Mouse (Mus musculus) limb, embryonic 15.5 days (tissue): ENCODE measurements around the gene Ola1. TPM values are rescaled to one million over a fixed set of nuclear protein-coding genes. Genes with fewer than 3 reads are reported as not detected.

Source experiments
- ATAC-seq: fragments of 200-750 bp; cut with Nextera tagmentation; 2 replicates; pipeline ENCODE4 v1.8.0; 2017; ENCODE audit warnings: low read depth, moderate TSS enrichment; ENCODE audit not compliant: insufficient number of reproducible peaks, low FRiP score, low TSS enrichment
- H3K27ac ChIP-seq: fragments of 300-500 bp; sonication (generic); 2 replicates; pipeline ENCODE4 v1.5.1; 2015; ENCODE audit warnings: moderate library complexity, mild to moderate bottlenecking, inconsistent platforms
- H3K27me3 ChIP-seq: fragments of 300-500 bp; sonication (generic); 2 replicates; pipeline ENCODE4 v1.6.1; 2015; ENCODE audit warnings: inconsistent platforms
- H3K36me3 ChIP-seq: fragments of 300-500 bp; sonication (generic); 2 replicates; pipeline ENCODE4 v1.6.1; 2015; ENCODE audit warnings: inconsistent platforms
- H3K4me1 ChIP-seq: fragments of 300-500 bp; sonication (generic); 2 replicates; pipeline ENCODE4 v1.6.1; 2015; ENCODE audit warnings: inconsistent platforms
- H3K4me2 ChIP-seq: fragments of 300-500 bp; sonication (generic); 2 replicates; pipeline ENCODE4 v1.6.1; 2015; ENCODE audit warnings: mild to moderate bottlenecking, inconsistent platforms
- H3K4me3 ChIP-seq: fragments of 300-500 bp; sonication (generic); 2 replicates; pipeline ENCODE4 v1.5.1; 2015; ENCODE audit warnings: mild to moderate bottlenecking, inconsistent platforms
- H3K9ac ChIP-seq: fragments of 300-500 bp; sonication (generic); 2 replicates; pipeline ENCODE4 v1.6.1; 2015; ENCODE audit warnings: inconsistent platforms
- H3K9me3 ChIP-seq: fragments of 300-500 bp; sonication (generic); 2 replicates; pipeline ENCODE4 v1.6.1; 2016; ENCODE audit warnings: inconsistent platforms
- WGBS: fragments of 180-500 bp; shearing (Covaris S2); methylation state at CpG from one replicate; pipeline ENCODE4 v1.1.7; 2015; 5-methylcytosine and 5-hydroxymethylcytosine counted together
- polyA plus RNA-seq: library from polyadenylated mRNA; unstranded; fragments of >200 nt; fragmentation: Nextera tagmentation; extraction: Ambion mirVana; gene quantifications from 2 replicates; pipeline ENCODE4 v1.2.1, GENCODE M21; 2015

The Ola1 gene
- polyA plus RNA-seq, 1 experiment from 2014 or later, result 94.3 TPM

- WGBS, result 88% methylated on average over 10 of the region's 10 CpGs
- Histone ChIP-seq H3K9me3 (no peaks in the 10 kb centered on the region), H3K9ac (no peak overlapping the region), H3K36me3 (no peaks in the 10 kb centered on the region), H3K27me3 (no peaks in the 10 kb centered on the region), H3K27ac (no peak overlapping the region), H3K4me3 (no peak overlapping the region), H3K4me2 (no peak overlapping the region), H3K4me1 (peaks cover 6% of the 10 kb centered on the region; the same call in 1 of the 2 replicates)
- no peak for ATAC-seq
These were observed 136.2 kb downstream of the Ola1 start for GRCm38 (mm10) chr2:73082476-73082875.

DNA sequence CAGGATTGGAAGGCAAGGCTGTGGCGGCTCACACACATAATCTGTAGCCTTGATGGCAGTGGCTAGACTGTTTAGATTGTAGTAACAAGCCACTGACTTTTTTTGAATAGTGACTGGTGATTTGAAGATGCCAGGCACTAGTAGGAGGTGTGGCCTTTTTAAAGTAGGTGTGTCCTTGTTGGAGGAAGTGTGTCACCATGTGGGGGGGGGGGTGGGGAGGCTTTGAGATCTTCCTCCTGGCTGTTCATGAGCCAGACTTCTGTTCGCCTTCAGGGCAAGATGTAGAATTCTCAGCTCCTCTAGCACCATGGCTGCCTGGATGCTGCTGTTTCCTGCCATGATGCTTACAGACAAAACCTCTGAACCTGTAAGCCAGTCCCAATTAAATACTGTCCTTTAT, 136.9 kb downstream of the Ola1 start:
- Histone ChIP-seq H3K9ac (no peak overlapping the region), H3K4me2 (no peak overlapping the region), H3K27me3 (no peaks in the 10 kb centered on the region), H3K4me3 (no peak overlapping the region), H3K4me1 (peaks cover 6% of the 10 kb centered on the region; the same call in 1 of the 2 replicates), H3K36me3 (no peaks in the 10 kb centered on the region), H3K27ac (no peak overlapping the region), H3K9me3 (no peaks in the 10 kb centered on the region)
- no peak for ATAC-seq
- WGBS, result 93% methylated on average over 2 of the region's 2 CpGs

- H3K9ac ChIP-seq, result no peak overlapping the region
- ATAC-seq, result no peak
- no peaks in the 10 kb centered on the region for H3K36me3 ChIP-seq
- WGBS, result no CpG with 5 or more reads among the region's 2 CpGs
- H3K4me1 ChIP-seq, result no peaks in the 10 kb centered on the region
- no peak overlapping the region for H3K27ac ChIP-seq
- H3K4me3 ChIP-seq, result no peak overlapping the region
- no peaks in the 10 kb centered on the region for H3K27me3 ChIP-seq
- H3K4me2 ChIP-seq, result no peak overlapping the region
- no peaks in the 10 kb centered on the region for H3K9me3 ChIP-seq
These were observed 138.6 kb downstream of the Ola1 start for GRCm38 (mm10) chr2:73080084-73080483.

- no peaks in the 10 kb centered on the region for H3K36me3 ChIP-seq
- H3K9me3 ChIP-seq, result no peaks in the 10 kb centered on the region
- no peak overlapping the region for H3K27ac ChIP-seq
- no peaks in the 10 kb centered on the region for H3K4me1 ChIP-seq
- H3K9ac ChIP-seq, result no peak overlapping the region
- no peak for ATAC-seq
- no peak overlapping the region for H3K4me3 ChIP-seq
- no peaks in the 10 kb centered on the region for H3K27me3 ChIP-seq
- no peak overlapping the region for H3K4me2 ChIP-seq
- 77% methylated on average over 15 of the region's 15 CpGs for WGBS
These were observed 139.4 kb downstream of the Ola1 start for GRCm38 (mm10) chr2:73079311-73079710.

DNA sequence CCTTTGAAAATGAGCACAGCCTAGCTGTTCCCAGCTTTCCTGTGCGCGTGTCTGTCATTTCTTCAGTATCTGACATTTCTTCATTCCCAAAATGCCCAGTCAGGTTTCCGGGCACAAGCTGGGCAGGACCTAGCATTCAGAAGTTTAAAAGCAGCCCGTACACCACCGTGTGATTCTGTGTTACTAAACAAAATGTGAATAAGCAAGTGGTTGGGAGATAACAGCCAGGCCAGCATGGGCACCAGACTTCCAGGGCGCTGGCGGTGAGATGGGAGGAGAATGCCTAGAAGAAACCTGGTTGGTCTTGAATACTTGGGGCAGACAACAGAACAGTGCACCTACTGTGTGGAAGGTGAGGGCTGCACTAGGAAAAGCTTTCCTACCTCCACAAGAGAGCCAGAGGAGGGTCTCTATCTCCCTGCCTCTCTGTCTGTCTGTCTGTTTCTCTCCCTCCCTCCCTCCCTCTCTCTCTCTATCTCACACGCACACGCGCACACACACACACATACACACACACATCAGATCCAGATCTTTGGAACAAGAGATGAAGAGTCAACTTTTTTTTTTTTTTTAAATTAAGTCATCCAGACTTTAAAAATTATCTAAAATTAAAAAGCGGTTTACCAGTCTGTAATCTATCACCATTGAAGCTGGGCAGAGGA, 144.8 kb downstream of the Ola1 start:
- 92% methylated on average over 11 of the region's 11 CpGs for WGBS
- Histone ChIP-seq H3K4me3 (no peak overlapping the region), H3K9ac (no peak overlapping the region), H3K9me3 (no peaks in the 10 kb centered on the region), H3K4me2 (no peak overlapping the region), H3K27me3 (no peaks in the 10 kb centered on the region), H3K4me1 (no peaks in the 10 kb centered on the region), H3K27ac (no peak overlapping the region), H3K36me3 (no peaks in the 10 kb centered on the region)
- no peak for ATAC-seq

- WGBS, result 74% methylated on average over 2 of the region's 2 CpGs
- peaks cover 9% of the 10 kb centered on the region for H3K4me1 ChIP-seq
- no peak overlapping the region for H3K4me2 ChIP-seq
- H3K9me3 ChIP-seq, result no peaks in the 10 kb centered on the region
- no peak overlapping the region for H3K27ac ChIP-seq
- no peaks in the 10 kb centered on the region for H3K27me3 ChIP-seq
- no peak overlapping the region for H3K9ac ChIP-seq
- no peak overlapping the region for H3K4me3 ChIP-seq
- H3K36me3 ChIP-seq, result no peaks in the 10 kb centered on the region
- ATAC-seq, result no peak
These were observed 147.5 kb downstream of the Ola1 start for GRCm38 (mm10) chr2:73071201-73071600.

- Histone ChIP-seq H3K27ac (no peak overlapping the region), H3K9me3 (no peaks in the 10 kb centered on the region), H3K9ac (no peak overlapping the region), H3K36me3 (no peaks in the 10 kb centered on the region), H3K27me3 (no peaks in the 10 kb centered on the region), H3K4me2 (no peak overlapping the region), H3K4me1 (peaks cover 10% of the 10 kb centered on the region), H3K4me3 (no peak overlapping the region)
- WGBS, result 60% methylated on average over 10 of the region's 10 CpGs
- ATAC-seq, result no peak
These were observed 148.2 kb downstream of the Ola1 start for GRCm38 (mm10) chr2:73070449-73071076.

GRCm38 (mm10) chr2:73069223-73069825, 149.4 kb downstream of the Ola1 start:
- WGBS, result 80% methylated on average over 7 of the region's 7 CpGs
- Histone ChIP-seq H3K9ac (no peak overlapping the region), H3K4me3 (no peak overlapping the region), H3K27me3 (no peaks in the 10 kb centered on the region), H3K36me3 (no peaks in the 10 kb centered on the region), H3K9me3 (no peaks in the 10 kb centered on the region), H3K4me1 (peaks cover 10% of the 10 kb centered on the region), H3K27ac (no peak overlapping the region), H3K4me2 (no peak overlapping the region)
- no peak for ATAC-seq

- no peak overlapping the region for H3K9ac ChIP-seq
- no peaks in the 10 kb centered on the region for H3K36me3 ChIP-seq
- ATAC-seq, result no peak
- H3K9me3 ChIP-seq, result no peaks in the 10 kb centered on the region
- 22% methylated on average over 20 of the region's 20 CpGs for WGBS
- peaks cover 10% of the 10 kb centered on the region for H3K4me1 ChIP-seq
- no peaks in the 10 kb centered on the region for H3K27me3 ChIP-seq
- H3K4me2 ChIP-seq, result peak overlapping the region; percentile 25
- no peak overlapping the region for H3K27ac ChIP-seq
- no peak overlapping the region for H3K4me3 ChIP-seq
These were observed 152.2 kb downstream of the Ola1 start for GRCm38 (mm10) chr2:73066307-73067167.

DNA sequence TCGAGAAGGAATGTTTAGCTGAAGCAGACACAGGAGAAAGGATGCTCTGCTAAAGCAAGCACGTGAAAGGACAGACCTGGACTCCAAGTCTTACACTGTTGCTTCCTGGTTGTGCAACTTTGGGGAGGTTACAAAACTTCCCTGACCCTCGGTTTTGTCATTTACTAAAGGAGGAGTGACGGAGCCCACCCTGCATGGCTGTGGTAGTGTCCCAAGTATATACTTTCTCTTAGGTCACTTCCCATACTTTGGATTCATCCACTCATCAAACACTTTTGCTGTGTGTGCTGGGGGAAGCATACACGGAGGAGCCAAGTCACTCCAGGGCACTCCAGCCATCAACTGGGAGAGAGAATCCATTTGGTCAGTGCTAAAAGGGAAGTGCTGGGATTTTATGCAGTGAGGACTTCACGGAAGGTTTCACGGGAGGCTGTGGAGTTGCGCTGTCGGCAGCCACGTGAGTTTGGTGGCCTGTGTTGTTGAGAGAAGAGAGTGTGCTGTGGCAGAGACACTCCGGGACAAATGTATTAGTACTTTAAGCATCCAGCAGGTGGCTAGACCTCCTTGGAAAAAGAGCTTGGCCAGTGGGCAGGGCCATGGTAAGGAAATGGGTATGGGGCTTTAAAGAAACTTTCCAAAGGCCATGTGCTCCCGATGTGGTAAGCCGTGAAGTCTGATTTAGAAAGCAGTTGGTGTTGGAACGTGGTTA, 154.7 kb downstream of the Ola1 start:
- no peak overlapping the region for H3K9ac ChIP-seq
- no peak for ATAC-seq
- no peak overlapping the region for H3K27ac ChIP-seq
- H3K4me1 ChIP-seq, result peaks cover 14% of the 10 kb centered on the region
- no peak overlapping the region for H3K4me3 ChIP-seq
- no peaks in the 10 kb centered on the region for H3K9me3 ChIP-seq
- 72% methylated on average over 14 of the region's 14 CpGs for WGBS
- H3K36me3 ChIP-seq, result no peaks in the 10 kb centered on the region
- H3K4me2 ChIP-seq, result no peak overlapping the region
- H3K27me3 ChIP-seq, result no peaks in the 10 kb centered on the region

DNA sequence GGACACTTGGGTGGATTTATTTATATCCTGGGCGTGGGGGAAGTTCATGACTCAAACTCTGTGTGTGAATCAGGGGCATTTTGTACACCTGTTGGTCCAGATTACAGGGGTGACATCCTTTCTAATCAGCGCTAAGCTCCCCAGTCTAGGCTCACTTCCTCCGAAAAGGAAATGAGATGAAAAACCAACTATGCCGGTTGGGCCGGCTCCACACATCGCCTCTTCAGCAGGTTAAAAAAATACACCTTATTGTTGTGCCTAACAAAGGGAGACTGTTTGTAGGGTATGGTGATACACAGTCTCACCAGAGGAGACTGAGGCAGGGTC, 158.5 kb downstream of the Ola1 start:
- H3K36me3 ChIP-seq, result no peaks in the 10 kb centered on the region
- H3K9me3 ChIP-seq, result no peaks in the 10 kb centered on the region
- WGBS, result 67% methylated on average over 6 of the region's 6 CpGs
- no peaks in the 10 kb centered on the region for H3K27me3 ChIP-seq
- H3K27ac ChIP-seq, result no peak overlapping the region
- no peak overlapping the region for H3K9ac ChIP-seq
- peaks cover 4% of the 10 kb centered on the region for H3K4me1 ChIP-seq
- no peak overlapping the region for H3K4me3 ChIP-seq
- no peak for ATAC-seq
- H3K4me2 ChIP-seq, result no peak overlapping the region
